Mouse (Mus musculus): ENCODE measurements around the gene Nsmce3.

Nsmce3 gene

DNA sequence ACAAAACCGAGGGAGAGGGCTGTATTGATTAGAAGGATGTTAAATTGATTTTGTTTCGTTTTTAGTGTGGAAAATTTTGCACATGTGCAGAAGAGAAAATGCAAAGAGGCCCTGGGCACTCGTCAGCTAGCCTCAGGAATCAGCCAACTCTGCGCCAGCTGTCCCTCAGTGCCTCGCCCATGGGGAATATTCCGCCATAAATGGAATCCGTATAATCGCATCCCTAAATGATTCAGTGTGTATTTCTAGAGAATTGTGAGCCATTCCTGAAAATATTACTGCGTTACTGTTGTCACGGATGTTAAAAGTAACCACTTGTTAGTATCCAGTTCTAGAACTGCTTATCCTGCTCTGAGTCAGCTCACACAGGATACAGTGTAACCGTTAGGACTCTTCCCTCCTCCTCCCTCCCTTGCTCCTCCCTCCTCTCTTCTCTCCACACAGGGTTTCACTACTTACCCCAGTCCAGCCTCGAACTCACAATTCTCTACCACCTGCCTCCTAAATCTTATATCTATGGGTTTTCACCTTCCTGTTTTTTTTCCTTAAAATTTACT is 16.2 kb downstream of the Nsmce3 start:
- DNase-seq = no peak

GRCm38 (mm10) chr7:64855976-64856375 is 16.8 kb downstream of the Nsmce3 start:
- no peak for DNase-seq

GRCm38 (mm10) chr7:64855389-64855927 is 17.3 kb downstream of the Nsmce3 start:
- no peak for DNase-seq

- DNase-seq = peak; percentile 16
These were observed 22.0 kb downstream of the Nsmce3 start for GRCm38 (mm10) chr7:64850791-64851190.

DNA sequence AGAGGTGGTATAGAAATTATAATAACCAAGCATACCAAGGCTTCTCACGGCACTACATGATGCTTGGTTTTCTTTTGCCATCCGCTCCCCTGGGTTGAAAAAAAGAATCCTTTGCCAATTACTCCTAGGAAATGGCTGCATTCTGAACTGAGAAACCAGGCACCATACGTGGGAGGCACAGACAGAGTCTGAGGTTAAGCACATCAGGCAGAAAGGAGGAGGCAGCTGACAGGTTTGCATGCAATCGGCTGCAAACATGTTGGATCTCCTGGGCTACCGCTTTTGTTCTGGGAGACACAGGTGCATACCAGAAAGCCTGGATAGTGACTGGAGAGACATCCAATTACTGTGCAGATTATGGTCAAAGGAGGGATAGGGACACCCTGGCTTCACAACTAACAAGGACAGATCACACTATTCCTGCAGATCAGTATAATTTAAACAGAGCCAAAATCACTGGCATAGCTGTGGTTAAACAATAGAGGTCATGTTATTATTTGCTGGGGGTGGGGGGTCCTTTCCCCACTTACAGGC is 25.4 kb downstream of the Nsmce3 start:
- no peak for DNase-seq

DNA sequence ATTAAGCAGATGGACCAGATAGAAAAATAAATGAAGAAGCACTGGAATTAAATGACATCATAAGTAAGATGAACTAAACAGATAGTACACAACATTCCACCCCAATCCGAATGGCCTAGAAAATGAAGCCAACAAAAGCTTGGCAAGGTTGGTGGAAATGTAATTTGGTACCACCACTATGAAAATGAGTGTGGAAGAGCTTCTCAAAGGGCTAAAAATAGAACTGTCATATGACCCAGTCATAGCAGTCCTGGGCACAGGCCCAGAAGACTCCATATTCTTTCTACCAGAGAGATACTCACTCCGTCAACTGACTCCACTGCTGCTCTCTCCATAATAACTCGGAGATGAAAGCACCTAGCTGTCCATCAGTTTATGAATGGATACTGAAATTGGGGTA is 26.7 kb downstream of the Nsmce3 start:
- DNase-seq = no peak

DNA sequence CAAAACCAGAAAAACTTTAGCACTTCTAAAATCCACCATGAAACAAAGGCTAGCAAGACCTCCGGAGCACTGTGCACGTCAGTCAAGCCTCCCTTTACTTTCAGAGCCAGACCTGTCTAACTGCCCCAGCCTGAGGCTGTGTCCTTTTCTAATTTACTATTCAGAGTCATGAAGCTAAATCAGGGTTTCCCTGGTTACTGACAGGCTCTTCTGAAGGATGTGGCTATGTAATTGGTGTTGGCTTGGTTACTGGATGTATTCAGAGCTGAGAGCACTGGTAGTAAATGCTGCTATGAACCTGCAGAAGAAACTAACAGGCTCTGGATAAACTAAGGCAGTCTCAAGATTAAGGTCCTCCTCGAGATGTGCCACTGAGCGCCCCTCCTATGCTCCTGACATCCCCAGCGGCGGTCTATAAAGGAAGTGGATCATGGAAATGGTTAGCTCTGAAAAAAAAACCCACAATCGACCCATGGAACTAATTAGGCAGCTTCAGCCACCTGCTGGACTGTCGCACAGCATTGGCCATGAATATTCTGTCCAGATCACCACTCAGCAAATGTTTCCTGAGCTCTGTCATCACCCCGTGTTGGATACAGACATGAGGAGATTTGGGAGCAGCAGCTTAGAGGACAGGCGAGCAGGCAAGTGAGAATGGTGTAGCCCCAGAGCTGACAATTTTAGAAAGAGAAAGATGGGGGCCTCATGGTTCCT is 31.7 kb downstream of the Nsmce3 start:
- no peak for DNase-seq

- DNase-seq = no peak
These were observed 32.3 kb downstream of the Nsmce3 start for GRCm38 (mm10) chr7:64840576-64840895.

- DNase-seq = peak; percentile 9
These were observed 32.8 kb downstream of the Nsmce3 start for GRCm38 (mm10) chr7:64839801-64840575.

- DNase-seq = no peak
These were observed 33.5 kb downstream of the Nsmce3 start for GRCm38 (mm10) chr7:64839281-64839680.

DNA sequence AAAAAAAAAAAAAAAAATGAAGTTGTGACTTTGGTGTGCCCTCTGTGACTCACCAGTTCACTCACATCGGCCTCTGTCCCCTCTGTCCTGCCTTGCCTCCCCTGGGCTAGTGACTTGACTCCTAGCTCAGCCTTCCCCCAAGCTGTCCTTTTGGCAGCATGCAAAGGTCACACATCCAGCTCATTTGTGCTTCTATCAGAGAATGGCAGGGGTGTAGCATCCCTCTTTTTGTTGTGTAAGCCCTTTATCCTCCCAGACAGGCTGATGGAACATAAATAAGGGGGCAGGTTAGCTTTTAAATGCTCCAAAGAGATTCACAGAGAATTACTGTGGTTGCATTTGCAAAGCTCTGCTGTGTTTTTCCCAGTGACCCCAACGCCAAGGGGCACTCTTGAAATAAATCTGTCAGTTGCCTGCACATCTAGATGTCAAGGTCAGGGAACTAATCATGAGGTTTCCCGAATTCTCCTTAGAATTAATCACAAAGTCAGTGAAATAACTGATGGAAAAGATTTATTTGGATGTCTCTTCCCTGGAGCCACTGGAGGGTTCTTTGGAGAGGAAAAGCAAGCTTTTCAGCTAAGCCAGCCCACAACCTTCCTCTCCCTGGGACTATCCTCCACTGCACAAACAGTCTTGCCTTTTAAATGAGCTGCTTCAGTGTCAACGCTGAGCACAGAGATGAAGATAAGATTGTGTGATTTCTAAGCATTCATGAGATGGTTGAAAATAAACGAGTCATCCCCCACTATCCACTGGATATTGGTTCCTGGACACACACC is 42.4 kb downstream of the Nsmce3 start:
- no peak for DNase-seq

DNA sequence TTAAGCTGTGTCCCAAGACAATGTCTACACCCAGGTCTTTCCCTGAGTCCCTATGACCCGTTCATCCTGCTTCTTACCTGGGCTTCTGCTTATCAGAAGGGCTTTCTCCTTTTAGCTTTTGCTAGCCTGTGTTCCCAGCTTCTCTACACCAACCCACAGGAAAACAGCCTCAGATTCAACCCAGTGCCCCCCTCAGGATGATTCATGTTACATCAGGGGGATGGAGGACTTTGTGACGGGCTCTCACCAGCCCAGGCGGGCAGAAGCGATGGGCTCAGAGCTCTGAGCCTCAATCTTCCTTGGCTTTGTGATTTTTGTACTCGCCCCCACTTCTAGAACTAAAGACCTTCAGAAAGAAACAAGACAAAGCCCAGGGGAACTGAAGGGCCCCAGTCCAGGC is 51.7 kb downstream of the Nsmce3 start:
- DNase-seq = no peak

GRCm38 (mm10) chr7:64819683-64820082 is 53.1 kb downstream of the Nsmce3 start:
- no peak for DNase-seq
